Mouse (Mus musculus) MEL (cell line): ENCODE data around the gene Actn3. TPM values are rescaled to one million over a fixed set of nuclear protein-coding genes. Genes with fewer than 3 reads are reported as not detected.

Experiments
- DNase-seq: peaks from one replicate; pipeline ENCODE4 v3.0.0; 2011; ENCODE audit warnings: low read depth, low spot score
- H3K27ac ChIP-seq: 2 replicates; pipeline ENCODE4 v1.5.1; 2012; ENCODE audit warnings: low read depth, mild to moderate bottlenecking, control low read depth, low read length, moderate library complexity; ENCODE audit not compliant: control insufficient read depth
- H3K27me3 ChIP-seq, 2 experiments: fragments of 150-350 bp in 1 of 2; sonication (generic) in 1 of 2; 2 replicates each; pipeline ENCODE4 v1.6.1; 2012; ENCODE audit warnings: low read length in 2 of 2, mild to moderate bottlenecking in 2 of 2, improper control_type of control experiment in 1 of 2, moderate library complexity in 1 of 2; ENCODE audit not compliant: insufficient read depth in 2 of 2, control insufficient read depth in 1 of 2
- H3K36me3 ChIP-seq, 2 experiments: 2 replicates each; pipeline ENCODE4 v1.6.1; 2012 to 2014; ENCODE audit warnings: low read length in 2 of 2, improper control_type of control experiment in 1 of 2, inconsistent platforms in 1 of 2, mild to moderate bottlenecking in 1 of 2; ENCODE audit not compliant: insufficient read depth in 2 of 2, control insufficient read depth in 1 of 2
- H3K4me1 ChIP-seq, 2 experiments: fragments of 150-350 bp in 1 of 2; sonication (generic) in 1 of 2; 2 replicates each; pipeline ENCODE4 v1.6.1; 2012; ENCODE audit warnings: low read length in 2 of 2, improper control_type of control experiment in 1 of 2, mild to moderate bottlenecking in 1 of 2; ENCODE audit not compliant: insufficient read depth in 2 of 2, control insufficient read depth in 1 of 2
- H3K4me3 ChIP-seq, 2 experiments: fragments of 150-350 bp in 1 of 2; sonication (generic) in 1 of 2; 2 replicates each; pipeline ENCODE4 v1.5.1; 2012; ENCODE audit warnings: low read depth in 2 of 2, low read length in 2 of 2, mild to moderate bottlenecking in 2 of 2, moderate library complexity in 2 of 2, control low read depth in 1 of 2, improper control_type of control experiment in 1 of 2; ENCODE audit not compliant: control insufficient read depth in 1 of 2, insufficient read depth in 1 of 2
- H3K79me2 ChIP-seq: 2 replicates; pipeline ENCODE4 v1.6.1; 2012; ENCODE audit warnings: mild to moderate bottlenecking, low read length, moderate library complexity; ENCODE audit not compliant: control insufficient read depth, poor library complexity, insufficient read depth
- H3K9ac ChIP-seq: 2 replicates; pipeline ENCODE4 v1.6.1; 2012; ENCODE audit warnings: low read depth, mild to moderate bottlenecking, control low read depth, low read length, moderate library complexity; ENCODE audit not compliant: control insufficient read depth, poor library complexity, severe bottlenecking
- H3K9me3 ChIP-seq: fragments of 150-350 bp; sonication (generic); replicated peaks from 2 replicates; pipeline ENCODE4 v1.6.1; 2012; ENCODE audit warnings: mild to moderate bottlenecking, low read length, improper control_type of control experiment, moderate library complexity; ENCODE audit not compliant: insufficient read depth
- BHLHE40 ChIP-seq: IDR thresholded peaks from 2 replicates; pipeline ENCODE4 v1.6.1; 2012; ENCODE audit warnings: low read depth, mild to moderate bottlenecking, inconsistent platforms, low read length, improper control_type of control experiment, borderline replicate concordance
- CTCF ChIP-seq, 3 experiments: IDR thresholded peaks in 2 of 3; conservative IDR thresholded peaks in 1 of 3; 2 replicates each; pipeline ENCODE4 v1.5.1; 2011 to 2012; ENCODE audit warnings: low read length in 3 of 3, low read depth in 2 of 3, mild to moderate bottlenecking in 2 of 3, improper control_type of control experiment in 1 of 3, inconsistent platforms in 1 of 3, mixed read lengths in 1 of 3, moderate library complexity in 1 of 3; ENCODE audit not compliant: control insufficient read depth in 1 of 3, insufficient read depth in 1 of 3, poor library complexity in 1 of 3, severe bottlenecking in 1 of 3
- ELF1 ChIP-seq: IDR thresholded peaks from 2 replicates; pipeline ENCODE4 v1.6.1; 2014; ENCODE audit warnings: low read depth, mild to moderate bottlenecking, inconsistent platforms, low read length, improper control_type of control experiment, moderate library complexity
- EP300 ChIP-seq, 2 experiments: IDR thresholded peaks; 2 replicates each; pipeline ENCODE4 v1.6.1; 2011; ENCODE audit warnings: improper control_type of control experiment in 2 of 2, low read length in 2 of 2, low read depth in 1 of 2, mild to moderate bottlenecking in 1 of 2
- ETS1 ChIP-seq: IDR thresholded peaks from 2 replicates; pipeline ENCODE4 v1.6.1; 2012; ENCODE audit warnings: low read depth, mild to moderate bottlenecking, inconsistent platforms, low read length, improper control_type of control experiment, moderate library complexity
- GATA1 ChIP-seq: IDR thresholded peaks from 2 replicates; pipeline ENCODE4 v1.6.1; 2011; ENCODE audit warnings: low read depth, low read length, improper control_type of control experiment
- JUND ChIP-seq: IDR thresholded peaks from 2 replicates; pipeline ENCODE4 v1.6.1; 2011; ENCODE audit warnings: low read depth, mild to moderate bottlenecking, improper control_type of control experiment, low read length
- KAT2A ChIP-seq: conservative IDR thresholded peaks from 2 replicates; pipeline ENCODE4 v1.6.1; 2012; ENCODE audit warnings: low read depth, low read length, improper control_type of control experiment, inconsistent platforms
- MAX ChIP-seq: IDR thresholded peaks from 2 replicates; pipeline ENCODE4 v1.6.1; 2011; ENCODE audit warnings: low read length, improper control_type of control experiment
- MAZ ChIP-seq: IDR thresholded peaks from 2 replicates; pipeline ENCODE4 v1.6.1; 2012; ENCODE audit warnings: low read depth, mild to moderate bottlenecking, inconsistent platforms, low read length, improper control_type of control experiment
- NELFE ChIP-seq: IDR thresholded peaks from 2 replicates; pipeline ENCODE4 v1.6.1; 2011; ENCODE audit warnings: low read depth, low read length, improper control_type of control experiment
- NRF1 ChIP-seq: IDR thresholded peaks from 2 replicates; pipeline ENCODE4 v1.6.1; 2014; ENCODE audit warnings: low read depth, mild to moderate bottlenecking, inconsistent platforms, low read length, improper control_type of control experiment, moderate library complexity; ENCODE audit not compliant: poor library complexity, insufficient read depth, severe bottlenecking
- RAD21 ChIP-seq: IDR thresholded peaks from 2 replicates; pipeline ENCODE4 v1.6.1; 2011; ENCODE audit warnings: mild to moderate bottlenecking, low read depth, low read length, improper control_type of control experiment
- RCOR1 ChIP-seq: IDR thresholded peaks from 2 replicates; pipeline ENCODE4 v1.6.1; 2012; ENCODE audit warnings: low read depth, mild to moderate bottlenecking, inconsistent platforms, low read length, improper control_type of control experiment
- SMC3 ChIP-seq: IDR thresholded peaks from 2 replicates; pipeline ENCODE4 v1.6.1; 2011; ENCODE audit warnings: low read depth, low read length, improper control_type of control experiment
- TAL1 ChIP-seq: IDR thresholded peaks from 2 replicates; pipeline ENCODE4 v1.6.1; 2012; ENCODE audit warnings: mild to moderate bottlenecking, inconsistent platforms, low read length, moderate library complexity, mixed read lengths
- TCF12 ChIP-seq: IDR thresholded peaks from 2 replicates; pipeline ENCODE4 v1.6.1; 2014; ENCODE audit warnings: low read depth, mild to moderate bottlenecking, inconsistent platforms, low read length, improper control_type of control experiment, moderate library complexity
- USF2 ChIP-seq, 2 experiments: IDR thresholded peaks; 2 replicates each; pipeline ENCODE4 v1.6.1; 2011 to 2012; ENCODE audit warnings: improper control_type of control experiment in 2 of 2, low read length in 2 of 2, borderline replicate concordance in 1 of 2, inconsistent platforms in 1 of 2, low read depth in 1 of 2, mild to moderate bottlenecking in 1 of 2; ENCODE audit not compliant: insufficient read depth in 1 of 2
- ZC3H11A ChIP-seq: IDR thresholded peaks from 2 replicates; pipeline ENCODE4 v1.6.1; 2012; ENCODE audit warnings: low read depth, mild to moderate bottlenecking, inconsistent platforms, low read length, improper control_type of control experiment
- ZMIZ1 ChIP-seq: IDR thresholded peaks from 2 replicates; pipeline ENCODE4 v1.6.1; 2012; ENCODE audit warnings: low read depth, mild to moderate bottlenecking, inconsistent platforms, low read length, improper control_type of control experiment, moderate library complexity
- polyA plus RNA-seq, 2 experiments: library from polyadenylated mRNA; stranded (reverse) in 1 of 2; unstranded in 1 of 2; fragments of >175 nt in 1 of 2; fragments of >200 nt in 1 of 2; gene quantifications; 2 replicates each; pipeline versions ENCODE4 v1.2.1 to v1.2.4; 2012; ENCODE audit warnings: low replicate concordance in 2 of 2, low read depth in 1 of 2; ENCODE audit not compliant: insufficient read length in 2 of 2, insufficient read depth in 1 of 2, missing spikeins in 1 of 2
- total RNA-seq: library from RNA; depleted of rRNA; stranded (reverse); fragments of 300-350 nt; gene quantifications from 2 replicates; pipeline ENCODE4 v1.2.3, GENCODE M21; 2012

The Actn3 gene
- total and polyA plus RNA-seq, 3 experiments, result 0.65 to 1.0 TPM; not detected in 1

GRCm38 (mm10) chr19:4865147-4865546 lies 12.6 kb downstream of the Actn3 start:
- Histone ChIP-seq H3K27me3 (no peaks in the 10 kb centered on the region; a peak in 1 of 4 replicates), H3K4me1 (no peaks in the 10 kb centered on the region), H3K9me3 (no peaks in the 10 kb centered on the region), H3K36me3 (no peaks in the 10 kb centered on the region), H3K79me2 (no peaks in the 10 kb centered on the region), H3K27ac (no peak overlapping the region), H3K9ac (peak overlapping the region; percentile 21), H3K4me3 (peak overlapping the region; percentile 11 to 35; a peak in 3 of 4 replicates)
- peak; percentile 81 for DNase-seq
- TF ChIP-seq NRF1 (0 out of 2 replicates have a peak, but pooled peaks have one; percentile 38), ETS1 (0 out of 2 replicates have a peak, but pooled peaks have one; percentile 9), ZMIZ1 (no peak), RAD21 (no peak), ZC3H11A (no peak), ELF1 (no peak), BHLHE40 (no peak), JUND (no peak), SMC3 (no peak), KAT2A (no peak)

- no peaks in the 10 kb centered on the region for H3K79me2 ChIP-seq
- no peak for TF ChIP-seq RAD21
- no peak for TF ChIP-seq USF2 (IDR thresholded peaks at IDR 0.05; ENCODE audit: borderline replicate concordance in 1 of 2, insufficient read depth in 1 of 2, low read depth in 1 of 2, low read length in 2 of 2)
- no peak for TF ChIP-seq MAZ
- no peak for TF ChIP-seq MAX
- TF ChIP-seq, all 39 proteins: peak for 0
- no peak for DNase-seq
- Histone ChIP-seq H3K4me3 (no peak overlapping the region), H3K9me3 (no peaks in the 10 kb centered on the region), H3K4me1 (peaks cover 0 to 5% of the 10 kb centered on the region in 2 experiments; a peak in 1 of 4 replicates), H3K27ac (no peak overlapping the region), H3K36me3 (no peaks in the 10 kb centered on the region), H3K9ac (no peak overlapping the region), H3K27me3 (no peaks in the 10 kb centered on the region; a peak in 1 of 4 replicates)
These were observed 14.7 kb downstream of the Actn3 start for GRCm38 (mm10) chr19:4863048-4863447.

DNA sequence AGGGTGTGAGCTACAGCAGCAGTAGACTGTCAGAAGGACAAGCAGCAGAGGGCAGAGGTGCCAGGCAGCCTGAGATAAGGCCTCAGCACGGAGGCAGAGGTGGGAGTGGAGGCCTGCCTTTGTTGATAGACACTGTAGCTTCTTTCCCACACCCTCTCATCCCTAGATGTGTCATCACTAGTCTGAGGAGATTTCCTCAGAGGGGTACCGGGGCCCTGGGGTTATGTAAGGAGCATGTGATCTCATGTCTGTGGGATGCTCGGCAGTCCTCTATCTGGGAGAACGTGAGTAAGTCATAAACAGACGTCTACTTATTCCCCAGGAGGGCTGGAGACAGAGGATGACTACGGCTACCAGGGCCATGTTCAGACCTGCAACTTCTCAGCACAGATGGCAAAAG lies 18.6 kb downstream of the Actn3 start:
- H3K4me1 ChIP-seq, result peaks cover 0 to 5% of the 10 kb centered on the region in 2 experiments; a peak in 1 of 4 replicates
- no peaks in the 10 kb centered on the region for H3K79me2 ChIP-seq
- TF ChIP-seq GATA1 (0 out of 2 replicates have a peak, but pooled peaks have one; percentile 11), TCF12 (no peak), NELFE (no peak), TAL1 (peak; percentile 61), EP300 (IDR thresholded peaks at IDR 0.05; ENCODE audit: low read depth in 1 of 2, low read length in 2 of 2) (0 out of 4 replicates have a peak, but pooled peaks of 1 of the 2 experiments have one; percentile 30), ZMIZ1 (no peak), MAX (no peak), RCOR1 (no peak), MAZ (no peak), CTCF (IDR thresholded peaks at IDR 0.05 in 2 of 3, conservative IDR thresholded peaks at IDR 0.05 in 1 of 3; ENCODE audit: control insufficient read depth in 1 of 3, insufficient read depth in 1 of 3, low read depth in 2 of 3, low read length in 3 of 3, poor library complexity in 1 of 3, severe bottlenecking in 1 of 3) (no peak)
- peaks cover 0 to 2% of the 10 kb centered on the region in 2 experiments; a peak in 1 of 4 replicates for H3K27me3 ChIP-seq
- no peaks in the 10 kb centered on the region for H3K36me3 ChIP-seq
- H3K9me3 ChIP-seq, result no peaks in the 10 kb centered on the region
- no peak overlapping the region for H3K4me3 ChIP-seq
- peak; percentile 43 for DNase-seq
- no peak overlapping the region for H3K9ac ChIP-seq
- H3K27ac ChIP-seq, result no peak overlapping the region
